Mouse (Mus musculus): ENCODE data around the gene Tpm1.

Tpm1 gene

DNA sequence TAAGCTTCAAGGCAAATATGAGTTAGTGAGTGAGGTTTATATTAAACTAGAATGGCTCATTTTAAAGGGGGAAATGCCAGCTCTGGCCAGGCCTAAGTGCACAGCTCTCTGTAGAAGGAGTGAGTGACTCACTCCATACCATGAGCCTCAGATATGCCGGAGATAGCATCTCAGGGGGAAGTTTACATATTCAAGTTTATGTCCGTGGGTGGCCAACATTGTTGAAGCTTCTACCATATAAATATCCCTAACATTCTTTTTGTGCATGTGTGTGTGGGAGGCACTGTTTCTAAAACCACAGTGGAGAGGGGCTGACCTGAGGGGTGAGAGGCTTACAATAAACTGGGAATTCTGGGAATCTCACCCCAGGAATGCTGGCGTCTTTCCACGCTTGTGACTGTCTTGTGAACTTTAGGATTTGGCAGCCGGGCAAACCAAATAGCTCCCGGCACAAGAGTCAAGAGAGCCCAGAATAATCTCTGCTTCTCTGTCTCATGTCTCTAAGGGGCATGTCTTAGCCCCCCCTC, 60.3 kb downstream of the Tpm1 start:
- no peak for DNase-seq (ENCODE audit: inconsistent age in 2 of 2, low spot score in 1 of 2)

DNA sequence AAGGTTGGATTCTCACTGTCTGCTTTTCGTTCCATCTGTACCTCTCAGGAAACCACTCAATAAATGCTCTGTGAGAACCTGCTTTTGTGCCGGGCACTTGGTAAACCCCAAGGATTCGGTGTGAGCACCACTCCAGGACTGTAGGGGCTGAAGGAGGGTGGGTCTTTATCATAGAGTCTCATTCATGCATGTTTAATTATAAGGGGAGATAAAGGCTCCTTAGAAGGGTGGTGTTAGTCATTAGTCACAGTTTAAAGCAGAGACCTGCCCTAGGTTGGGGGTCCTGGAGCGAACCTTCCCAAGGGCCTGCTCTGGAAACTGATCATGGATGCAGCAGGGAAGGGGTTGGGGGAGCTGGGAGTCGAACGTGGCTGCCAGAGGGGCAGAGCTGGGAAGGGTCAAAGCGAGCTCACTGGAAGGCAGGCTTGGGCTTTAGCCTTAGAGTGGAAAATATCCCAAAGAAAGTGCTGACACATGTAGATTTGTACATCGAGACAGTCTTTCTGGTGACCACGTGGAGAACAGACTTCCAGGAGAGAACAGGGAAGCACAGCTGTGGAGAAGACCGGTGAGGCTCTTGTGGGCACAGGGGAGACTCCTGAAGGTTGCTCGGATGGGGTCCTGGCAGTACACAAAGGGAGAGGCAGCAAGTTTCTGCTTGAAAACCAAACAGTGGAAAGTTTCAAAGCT, 60.9 kb downstream of the Tpm1 start:
- no peak for DNase-seq (ENCODE audit: inconsistent age in 2 of 2, low spot score in 1 of 2)

DNA sequence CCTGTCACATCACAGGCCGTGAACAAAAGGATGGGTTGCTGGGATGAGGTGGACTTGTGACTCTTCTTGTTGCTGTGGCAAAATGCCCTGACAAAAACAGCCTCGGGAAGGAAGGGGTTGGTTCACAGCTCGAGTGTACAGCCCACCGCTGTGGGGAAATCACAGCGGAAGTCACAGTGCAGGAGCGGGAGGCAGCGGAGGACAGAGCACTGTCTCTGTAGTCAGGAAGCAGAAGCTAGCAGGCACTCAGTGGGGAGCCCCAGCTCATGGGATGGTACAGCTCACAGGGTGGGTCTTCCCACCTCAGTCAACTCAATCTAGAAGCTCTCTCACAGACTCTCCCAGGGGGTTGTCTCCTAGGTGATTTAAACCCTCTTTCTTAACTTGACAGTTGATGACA, 63.8 kb downstream of the Tpm1 start:
- no peak for DNase-seq (ENCODE audit: inconsistent age in 2 of 2, low spot score in 1 of 2)

DNA sequence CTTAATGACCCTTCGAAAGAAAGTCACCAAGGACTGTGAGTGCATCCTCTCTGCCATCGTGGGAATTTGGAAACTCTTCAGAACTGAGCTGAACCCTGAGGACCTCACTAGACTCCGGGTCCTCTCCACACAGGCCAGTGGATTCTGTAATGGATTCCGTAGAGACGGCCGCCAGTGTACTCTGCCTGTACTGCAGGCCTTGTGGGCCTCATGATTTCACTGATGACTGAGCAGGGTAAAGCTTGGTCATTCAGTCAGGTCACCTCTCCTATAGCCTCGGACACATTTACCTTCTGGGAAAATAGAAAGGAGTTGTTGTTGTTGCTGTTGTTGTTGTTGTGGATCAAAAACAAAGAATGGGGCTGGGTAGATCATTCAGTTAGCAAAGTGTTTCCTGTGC, 67.1 kb downstream of the Tpm1 start:
- DNase-seq (ENCODE audit: inconsistent age in 2 of 2, low spot score in 1 of 2) = no peak

DNA sequence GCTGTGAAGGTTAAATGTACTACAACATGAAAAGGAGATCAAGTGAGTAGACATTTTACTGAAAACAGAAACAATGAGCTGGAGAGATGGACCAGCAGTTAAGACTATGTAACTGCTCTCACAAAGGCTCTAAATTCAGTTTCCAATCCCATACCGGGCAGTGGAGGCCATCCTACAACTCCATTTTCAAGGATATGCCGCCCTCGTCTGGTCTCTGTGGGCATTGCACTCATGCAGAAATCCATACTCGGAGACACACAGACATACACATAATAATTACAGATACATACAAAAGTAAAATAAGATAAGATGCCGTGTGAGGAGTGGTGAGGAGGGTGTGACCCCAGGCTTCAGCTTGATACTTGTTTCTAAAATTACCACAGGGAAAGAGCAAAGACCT, 68.7 kb downstream of the Tpm1 start:
- peak; percentile 59 to 86 for DNase-seq (ENCODE audit: inconsistent age in 2 of 2, low spot score in 1 of 2)

DNA sequence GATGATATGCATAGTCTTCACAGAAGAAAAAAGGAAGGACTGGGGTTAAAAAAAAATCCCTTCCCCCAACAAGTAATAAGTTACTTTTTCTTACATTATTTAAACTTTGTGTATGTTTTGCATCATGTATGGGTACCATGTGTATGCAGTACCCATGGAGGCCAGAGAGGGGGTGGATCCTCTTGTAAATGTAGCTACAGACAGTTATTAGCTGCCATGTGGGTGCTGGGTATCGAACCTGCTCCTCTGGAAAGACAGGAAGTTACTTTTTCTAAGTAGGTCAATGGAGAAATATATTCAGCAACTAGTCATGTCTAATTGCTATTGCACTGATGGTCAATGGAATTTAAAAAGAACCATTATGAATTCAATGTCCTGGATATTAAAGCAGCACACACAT, 70.7 kb downstream of the Tpm1 start:
- no peak for DNase-seq (ENCODE audit: inconsistent age in 2 of 2, low spot score in 1 of 2)

DNA sequence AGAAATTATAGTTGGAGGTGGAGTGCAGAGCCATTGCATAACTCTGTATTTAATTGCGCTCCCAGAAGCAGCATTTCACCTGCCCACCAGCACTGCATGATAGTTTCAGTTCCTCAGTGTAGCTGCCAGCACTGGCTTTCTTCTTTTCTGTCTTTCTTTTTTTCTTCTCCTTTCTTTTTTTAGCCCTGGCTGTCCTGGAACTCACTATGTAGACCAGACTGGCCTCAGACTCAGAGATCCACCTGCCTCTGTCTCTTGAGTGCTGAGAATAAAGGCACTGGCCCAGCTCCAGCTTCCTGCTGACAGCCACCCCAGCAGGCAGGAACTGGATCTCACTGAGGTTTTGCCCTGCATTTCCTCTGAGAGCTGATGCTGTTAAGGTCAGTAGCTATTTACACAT, 71.2 kb downstream of the Tpm1 start:
- DNase-seq (ENCODE audit: inconsistent age in 2 of 2, low spot score in 1 of 2) = no peak

DNA sequence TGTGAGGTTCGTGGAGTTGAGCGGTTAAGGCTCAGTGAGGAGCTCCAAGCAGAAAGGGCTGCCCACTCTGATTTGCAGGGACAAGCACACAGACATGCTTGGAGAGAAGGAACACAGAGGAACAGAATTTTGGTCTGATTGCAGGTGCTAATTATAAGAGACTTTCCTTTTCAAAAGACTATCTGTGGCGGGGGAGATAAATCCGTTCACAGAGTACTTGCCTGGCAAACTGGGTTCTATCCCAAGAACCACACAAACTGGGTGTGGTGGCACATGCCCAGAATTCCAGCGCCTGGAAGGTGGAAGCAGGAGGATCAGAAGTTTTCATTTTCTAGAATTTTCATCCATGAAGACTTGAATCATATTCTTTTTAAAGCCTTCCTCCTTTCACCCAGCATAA, 72.1 kb downstream of the Tpm1 start:
- DNase-seq (ENCODE audit: inconsistent age in 2 of 2, low spot score in 1 of 2) = no peak

DNA sequence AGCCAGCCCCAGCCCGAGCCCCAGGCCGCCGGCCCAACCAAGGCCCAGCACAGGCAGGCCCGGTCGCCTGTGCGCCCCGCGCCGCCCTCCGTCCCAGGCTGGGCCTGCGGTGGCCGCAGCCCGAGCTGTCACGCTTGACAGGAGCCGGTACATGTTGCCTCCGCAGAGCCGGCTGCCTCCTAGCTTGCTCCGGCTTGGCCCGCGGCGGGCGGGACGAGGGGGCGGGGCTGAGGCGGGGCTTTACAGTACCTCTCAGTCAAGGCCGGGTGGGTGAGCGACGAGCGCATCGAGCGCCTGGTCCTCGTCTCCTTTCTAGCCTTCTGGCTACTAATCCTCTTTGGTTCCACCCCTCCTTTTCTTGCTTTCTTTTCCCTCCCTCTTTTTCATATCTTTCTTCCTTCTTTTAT, 74.0 kb downstream of the Tpm1 start, which contains the start of gene Lactb:
TSS of gene Lactb (minus strand) at position 246 of the 407 bp plus-strand sequence.
- peak; percentile 95 to 97 for DNase-seq (ENCODE audit: inconsistent age in 2 of 2, low spot score in 1 of 2)

DNA sequence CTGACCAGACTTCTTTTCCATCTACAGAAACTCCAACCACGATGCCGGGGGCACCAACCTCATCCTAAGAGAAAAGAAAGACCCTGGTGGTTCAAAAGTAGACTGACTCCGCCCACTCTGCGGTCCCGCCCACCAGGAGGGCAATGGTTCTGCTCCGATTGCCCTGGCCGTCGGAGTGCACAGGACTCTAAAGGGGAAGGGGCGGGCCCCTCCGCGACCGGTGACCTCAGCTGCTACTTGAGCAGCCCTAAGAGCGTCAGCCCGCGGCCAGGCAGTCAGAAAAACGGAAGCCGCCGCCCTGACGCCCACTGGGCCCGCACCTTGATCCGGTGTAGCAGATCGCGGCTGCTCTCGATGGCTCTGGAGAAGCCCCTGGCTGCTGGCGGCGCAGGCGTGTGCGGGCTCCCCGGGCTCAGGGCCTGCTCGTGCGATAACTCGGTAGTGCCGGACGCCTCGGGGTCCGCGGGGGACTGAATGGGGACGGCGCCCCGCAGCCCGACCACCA, 74.4 kb downstream of the Tpm1 start:
- peak; percentile 85 to 91 for DNase-seq (ENCODE audit: inconsistent age in 2 of 2, low spot score in 1 of 2)
